Mouse (Mus musculus): Measurements from ENCODE around the gene Srrm3. TPM values are rescaled to one million over a fixed set of nuclear protein-coding genes. Genes with fewer than 3 reads are reported as not detected.

Gene Srrm3
- polyA plus RNA-seq, 1 experiment from 2014 or later, result 1.1 TPM

- H3K4me3 ChIP-seq (replicated peaks), result no peak overlapping the region
- H3K4me1 ChIP-seq, result peaks cover 5% of the 10 kb centered on the region; the same call in 1 of the 2 replicates
- no peaks in the 10 kb centered on the region for H3K9me3 ChIP-seq (replicated peaks)
- no peak overlapping the region for H3K9ac ChIP-seq
- no peak overlapping the region for H3K4me2 ChIP-seq (replicated peaks)
- no peaks in the 10 kb centered on the region for H3K27me3 ChIP-seq
- no peak for ATAC-seq (ENCODE audit: insufficient number of reproducible peaks, low FRiP score, low TSS enrichment, low read depth)
- H3K27ac ChIP-seq (replicated peaks), result no peak overlapping the region
- 92% methylated on average over 3 of the region's 3 CpGs for WGBS
- peaks cover 66% of the 10 kb centered on the region for H3K36me3 ChIP-seq
Observed at GRCm38 (mm10) chr5:135916601-135917000, 109.9 kb downstream of the Srrm3 start.

- no peaks in the 10 kb centered on the region for H3K9me3 ChIP-seq (replicated peaks)
- H3K9ac ChIP-seq, result no peak overlapping the region
- 92% methylated on average over 8 of the region's 8 CpGs for WGBS
- H3K27ac ChIP-seq (replicated peaks), result no peak overlapping the region
- no peak overlapping the region for H3K4me3 ChIP-seq (replicated peaks)
- H3K27me3 ChIP-seq, result no peaks in the 10 kb centered on the region
- no peak overlapping the region for H3K4me2 ChIP-seq (replicated peaks)
- no peak for ATAC-seq (ENCODE audit: insufficient number of reproducible peaks, low FRiP score, low TSS enrichment, low read depth)
- H3K4me1 ChIP-seq, result peaks cover 5% of the 10 kb centered on the region; the same call in 1 of the 2 replicates
- H3K36me3 ChIP-seq, result peaks cover 71% of the 10 kb centered on the region
Observed at GRCm38 (mm10) chr5:135917327-135918058, 110.8 kb downstream of the Srrm3 start.

- H3K27me3 ChIP-seq, result no peaks in the 10 kb centered on the region
- H3K9ac ChIP-seq, result no peak overlapping the region
- no peak overlapping the region for H3K4me3 ChIP-seq (replicated peaks)
- WGBS, result 86% methylated on average over 5 of the region's 5 CpGs
- no peak overlapping the region for H3K27ac ChIP-seq (replicated peaks)
- ATAC-seq (ENCODE audit: insufficient number of reproducible peaks, low FRiP score, low TSS enrichment, low read depth), result no peak
- peaks cover 75% of the 10 kb centered on the region for H3K36me3 ChIP-seq
- H3K4me2 ChIP-seq (replicated peaks), result no peak overlapping the region
- H3K9me3 ChIP-seq (replicated peaks), result no peaks in the 10 kb centered on the region
- H3K4me1 ChIP-seq, result peaks cover 5% of the 10 kb centered on the region; the same call in 1 of the 2 replicates
Observed at GRCm38 (mm10) chr5:135918059-135918437, 111.4 kb downstream of the Srrm3 start.

DNA sequence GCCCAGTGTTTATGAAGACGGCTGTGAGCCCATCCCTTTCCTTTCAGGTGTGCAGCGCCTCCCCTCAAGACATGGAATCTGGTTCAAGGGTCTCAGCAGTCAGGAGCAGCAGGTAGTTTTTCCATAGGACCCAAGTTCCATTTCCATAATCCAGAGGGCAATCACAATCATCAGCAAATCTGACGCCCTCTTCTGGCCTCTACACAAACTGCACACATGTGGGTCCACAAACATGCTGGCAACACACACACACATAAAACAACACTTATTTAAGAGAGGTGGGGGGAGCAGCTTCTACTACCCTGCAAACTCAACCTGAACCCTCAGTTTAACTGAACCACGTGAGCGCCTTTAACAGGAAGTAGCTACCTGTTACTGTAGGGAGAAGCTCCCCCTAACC lies 111.9 kb downstream of the Srrm3 start:
- WGBS, result 95% methylated on average over 5 of the region's 5 CpGs
- no peak for ATAC-seq (ENCODE audit: insufficient number of reproducible peaks, low FRiP score, low TSS enrichment, low read depth)
- H3K27me3 ChIP-seq, result no peaks in the 10 kb centered on the region
- no peak overlapping the region for H3K27ac ChIP-seq (replicated peaks)
- no peak overlapping the region for H3K4me3 ChIP-seq (replicated peaks)
- no peak overlapping the region for H3K4me2 ChIP-seq (replicated peaks)
- H3K9ac ChIP-seq, result no peak overlapping the region
- H3K9me3 ChIP-seq (replicated peaks), result no peaks in the 10 kb centered on the region
- H3K36me3 ChIP-seq, result peaks cover 71% of the 10 kb centered on the region
- H3K4me1 ChIP-seq, result peaks cover 5% of the 10 kb centered on the region; the same call in 1 of the 2 replicates

DNA sequence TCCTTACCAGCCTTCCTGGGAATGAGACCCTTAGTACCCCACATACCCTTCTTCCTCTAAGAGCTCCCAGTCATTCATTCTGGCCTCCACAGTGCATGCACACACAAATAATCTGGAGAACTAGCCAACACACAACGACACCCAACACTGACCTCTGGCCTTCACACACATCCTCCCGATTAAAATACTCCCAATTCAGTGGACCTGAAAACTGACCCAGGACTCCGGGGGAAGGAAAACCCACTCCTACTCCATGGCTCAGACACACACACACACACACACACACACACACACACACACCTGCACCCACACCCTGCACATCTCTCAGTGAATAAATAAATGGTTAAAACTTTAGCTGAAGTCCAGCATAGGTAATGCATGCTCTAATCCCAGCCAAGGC lies 113.2 kb downstream of the Srrm3 start:
- no peak for ATAC-seq (ENCODE audit: insufficient number of reproducible peaks, low FRiP score, low TSS enrichment, low read depth)
- Histone ChIP-seq H3K27me3 (no peaks in the 10 kb centered on the region), H3K4me3 (replicated peaks) (no peak overlapping the region), H3K4me1 (no peaks in the 10 kb centered on the region), H3K9ac (no peak overlapping the region), H3K36me3 (peaks cover 73% of the 10 kb centered on the region), H3K9me3 (replicated peaks) (no peaks in the 10 kb centered on the region), H3K27ac (replicated peaks) (no peak overlapping the region), H3K4me2 (replicated peaks) (no peak overlapping the region)
- 85% methylated on average over 3 of the region's 3 CpGs for WGBS

GRCm38 (mm10) chr5:135923901-135924300 lies 117.2 kb downstream of the Srrm3 start:
- no peaks in the 10 kb centered on the region for H3K27me3 ChIP-seq
- no peak overlapping the region for H3K4me2 ChIP-seq (replicated peaks)
- 96% methylated on average over 7 of the region's 7 CpGs for WGBS
- H3K4me1 ChIP-seq, result peaks cover 6% of the 10 kb centered on the region; the same call in 1 of the 2 replicates
- H3K4me3 ChIP-seq (replicated peaks), result no peak overlapping the region
- peaks cover 56% of the 10 kb centered on the region for H3K36me3 ChIP-seq
- no peak for ATAC-seq (ENCODE audit: insufficient number of reproducible peaks, low FRiP score, low TSS enrichment, low read depth)
- no peak overlapping the region for H3K9ac ChIP-seq
- H3K9me3 ChIP-seq (replicated peaks), result no peaks in the 10 kb centered on the region
- H3K27ac ChIP-seq (replicated peaks), result no peak overlapping the region

Small RNA genes within 50 kb of the gene (microRNA-seq; reads per million reads assigned to microRNA genes)
- not detected for gene Gm23268 (ENCODE audit: borderline number of aligned reads)

Other genes starting within 250 kb of the Srrm3 start
- not detected in 2 replicates for gene Ccl26, start 243.3 kb upstream of the Srrm3 start, polyA plus RNA-seq (2015; fragmentation: Nextera tagmentation; extraction: Ambion mirVana)
- 2.7 and 2.8 TPM in 2 replicates for gene Ccl24, start 233.8 kb upstream of the Srrm3 start, polyA plus RNA-seq (2015; fragmentation: Nextera tagmentation; extraction: Ambion mirVana)
- 35.6 and 39.9 TPM in 2 replicates for gene Rhbdd2, start 174.3 kb upstream of the Srrm3 start, polyA plus RNA-seq (2015; fragmentation: Nextera tagmentation; extraction: Ambion mirVana)
- gene Por, start 136.9 kb upstream of the Srrm3 start, polyA plus RNA-seq (2015; fragmentation: Nextera tagmentation; extraction: Ambion mirVana), result 87.2 and 99.7 TPM in 2 replicates
- 38.7 and 42.7 TPM in 2 replicates for gene Tmem120a, start 62.4 kb upstream of the Srrm3 start, polyA plus RNA-seq (2015; fragmentation: Nextera tagmentation; extraction: Ambion mirVana)
- gene Styxl1, start 28.5 kb upstream of the Srrm3 start, polyA plus RNA-seq (2015; fragmentation: Nextera tagmentation; extraction: Ambion mirVana), result 1.9 and 3.1 TPM in 2 replicates
- 475 and 482 TPM in 2 replicates for gene Mdh2, start 28.4 kb upstream of the Srrm3 start, polyA plus RNA-seq (2015; fragmentation: Nextera tagmentation; extraction: Ambion mirVana)
- gene Hspb1, start 81.0 kb downstream of the Srrm3 start, polyA plus RNA-seq (2015; fragmentation: Nextera tagmentation; extraction: Ambion mirVana), result 803 and 821 TPM in 2 replicates
- gene Ywhag, start 127.7 kb downstream of the Srrm3 start, polyA plus RNA-seq (2015; fragmentation: Nextera tagmentation; extraction: Ambion mirVana), result 149 and 156 TPM in 2 replicates
- gene Ssc4d, start 167.6 kb downstream of the Srrm3 start, polyA plus RNA-seq (2015; fragmentation: Nextera tagmentation; extraction: Ambion mirVana), result 2.8 and 3.4 TPM in 2 replicates
- 0.40 and 0.83 TPM in 2 replicates for gene Zp3, start 173.2 kb downstream of the Srrm3 start, polyA plus RNA-seq (2015; fragmentation: Nextera tagmentation; extraction: Ambion mirVana)
- gene Dtx2, start 187.9 kb downstream of the Srrm3 start, polyA plus RNA-seq (2015; fragmentation: Nextera tagmentation; extraction: Ambion mirVana), result 35.0 and 36.5 TPM in 2 replicates
- gene Upk3b, start 231.6 kb downstream of the Srrm3 start, polyA plus RNA-seq (2015; fragmentation: Nextera tagmentation; extraction: Ambion mirVana), result 4.0 and 5.4 TPM in 2 replicates
- 41.7 and 48.4 TPM in 2 replicates for gene Upk3bl, start 247.6 kb downstream of the Srrm3 start, polyA plus RNA-seq (2015; fragmentation: Nextera tagmentation; extraction: Ambion mirVana)

All from embryonic facial prominence, embryonic 15.5 days (tissue).